Mouse (Mus musculus) ES-E14 (cell line): ENCODE data around the gene Ucp3. TPM values are rescaled to one million over a fixed set of nuclear protein-coding genes. Genes with fewer than 3 reads are reported as not detected.

Experiments used
- DNase-seq: peaks from one replicate; pipeline ENCODE4 v3.0.0-alpha.2; 2013; ENCODE audit warnings: low read depth, low spot score
- H3K27ac ChIP-seq: 2 replicates; pipeline ENCODE4 v1.5.1; 2012; ENCODE audit warnings: low read depth, mild to moderate bottlenecking, low read length, moderate library complexity, mixed read lengths; ENCODE audit not compliant: poor library complexity, insufficient read depth, severe bottlenecking
- H3K36me3 ChIP-seq: 2 replicates; pipeline ENCODE4 v1.6.1; 2012; ENCODE audit warnings: mild to moderate bottlenecking, low read length, moderate library complexity, mixed read lengths; ENCODE audit not compliant: control insufficient read depth, poor library complexity, insufficient read depth, severe bottlenecking
- H3K4me1 ChIP-seq, 2 experiments: fragments of 150-350 bp in 1 of 2; sonication (generic) in 1 of 2; 2 replicates each; pipeline ENCODE4 v1.6.1; 2012; ENCODE audit warnings: low read length in 2 of 2, mild to moderate bottlenecking in 1 of 2, mixed read lengths in 1 of 2; ENCODE audit not compliant: control insufficient read depth in 2 of 2, insufficient read depth in 2 of 2, poor library complexity in 1 of 2
- H3K4me3 ChIP-seq, 2 experiments: fragments of 150-350 bp in 1 of 2; sonication (generic) in 1 of 2; 2 replicates each; pipeline ENCODE4 v1.5.1; 2012; ENCODE audit warnings: low read length in 2 of 2, low read depth in 1 of 2, mild to moderate bottlenecking in 1 of 2, mixed read lengths in 1 of 2; ENCODE audit not compliant: insufficient read depth in 1 of 2, poor library complexity in 1 of 2, severe bottlenecking in 1 of 2
- H3K9ac ChIP-seq: 2 replicates; pipeline ENCODE4 v1.6.1; 2012; ENCODE audit warnings: low read depth, mild to moderate bottlenecking, low read length, mixed read lengths; ENCODE audit not compliant: poor library complexity, insufficient read depth, severe bottlenecking
- H3K9me3 ChIP-seq: fragments of 150-350 bp; sonication (generic); 2 replicates; pipeline ENCODE4 v1.6.1; 2012; ENCODE audit warnings: low read depth, mild to moderate bottlenecking, low read length; ENCODE audit not compliant: control insufficient read depth, insufficient read depth
- CHD2 ChIP-seq: IDR thresholded peaks from 2 replicates; pipeline ENCODE4 v1.6.1; 2014; ENCODE audit warnings: mild to moderate bottlenecking, low read depth, low read length, inconsistent platforms
- HCFC1 ChIP-seq: IDR thresholded peaks from 2 replicates; pipeline ENCODE4 v1.6.1; 2012; ENCODE audit warnings: low read length, inconsistent platforms, borderline replicate concordance; ENCODE audit not compliant: insufficient read depth
- MAFK ChIP-seq: IDR thresholded peaks from 2 replicates; pipeline ENCODE4 v1.6.1; 2014; ENCODE audit warnings: mild to moderate bottlenecking, low read depth, low read length, inconsistent platforms; ENCODE audit not compliant: insufficient read depth
- ZC3H11A ChIP-seq: IDR thresholded peaks from 2 replicates; pipeline ENCODE4 v1.6.1; 2012; ENCODE audit warnings: low read depth, mild to moderate bottlenecking, inconsistent platforms, low read length, borderline replicate concordance
- ZNF384 ChIP-seq: IDR thresholded peaks from 2 replicates; pipeline ENCODE4 v1.6.1; 2012; ENCODE audit warnings: low read depth, low read length, inconsistent platforms
- in situ Hi-C, 2 experiments: fragments of 600-800 bp; cut with MboI; formaldehyde crosslinking; loops; one replicate each; pipeline ENCODE4 v1.15.1; 2025; ENCODE audit warnings: low sequenced_read_pairs in 2 of 2, inconsistent platforms in 1 of 2; ENCODE audit not compliant: unreplicated experiment in 2 of 2
- total RNA-seq: library from RNA; depleted of rRNA; stranded (reverse); fragments of 300-350 nt; gene quantifications from 2 replicates; pipeline ENCODE4 v1.2.3, GENCODE M21; 2012; rRNA removed

The Ucp3 gene
- total RNA-seq, 1 experiment = not detected

- DNase-seq = peak; percentile 8
- in situ Hi-C loops = no loop called here
Measured at GRCm38 (mm10) chr7:100533503-100533902, 60.7 kb downstream of the Ucp3 start.

GRCm38 (mm10) chr7:100534216-100534615, 61.4 kb downstream of the Ucp3 start:
- DNase-seq = no peak
- H3K4me1 ChIP-seq = peaks cover 2% of the 10 kb centered on the region in 2 experiments; a peak in 2 of 4 replicates
- H3K4me3 ChIP-seq = no peak overlapping the region
- TF ChIP-seq MAFK = no peak
- no peak overlapping the region for H3K27ac ChIP-seq
- in situ Hi-C loops = no loop called here
- no peaks in the 10 kb centered on the region for H3K9me3 ChIP-seq
- H3K9ac ChIP-seq = no peak overlapping the region
- peaks cover 3% of the 10 kb centered on the region; the same call in 1 of the 2 replicates for H3K36me3 ChIP-seq

More at GRCm38 (mm10) chr7:100533503-100533902, 60.7 kb downstream of the Ucp3 start:
- Histone ChIP-seq H3K36me3 (no peaks in the 10 kb centered on the region), H3K9ac (no peak overlapping the region; the same call in 1 of the 2 replicates), H3K9me3 (no peaks in the 10 kb centered on the region), H3K4me3 (0 out of 4 replicates have a peak overlapping the region, but pooled peaks of 1 of the 2 experiments have one; percentile 3), H3K27ac (peak overlapping the region; percentile 50; the same call in 1 of the 2 replicates), H3K4me1 (peaks cover 2% of the 10 kb centered on the region in 2 experiments; a peak in 2 of 4 replicates)
- no peak for TF ChIP-seq HCFC1
- TF ChIP-seq ZNF384 = peak; percentile 81

- no peak for DNase-seq
- H3K9ac ChIP-seq = no peak overlapping the region
- peaks cover 2% of the 10 kb centered on the region in 2 experiments; a peak in 2 of 4 replicates for H3K4me1 ChIP-seq
- no peaks in the 10 kb centered on the region for H3K9me3 ChIP-seq
- H3K4me3 ChIP-seq = peak overlapping the region in 1 of 2 experiments; percentile 91; a peak in 1 of 4 replicates
- in situ Hi-C loops = no loop called here
- no peak overlapping the region for H3K27ac ChIP-seq
- H3K36me3 ChIP-seq = peaks cover 6% of the 10 kb centered on the region; the same call in 1 of the 2 replicates
- TF ChIP-seq ZNF384 = no peak
- no peak for TF ChIP-seq HCFC1
- TF ChIP-seq ZC3H11A = no peak
- TF ChIP-seq MAFK = no peak
- TF ChIP-seq CHD2 = no peak
Measured at GRCm38 (mm10) chr7:100535831-100536230, 63.0 kb downstream of the Ucp3 start.

Other genes with a start within 250 kb of the Ucp3 start
- 5.9 and 6.7 TPM in 2 replicates for gene Pgm2l1, start 245.6 kb upstream of the Ucp3 start, total RNA-seq
- gene P4ha3, start 187.5 kb upstream of the Ucp3 start, total RNA-seq = 0.95 and 2.0 TPM in 2 replicates
- 10.9 and 12.5 TPM in 2 replicates for gene C2cd3, start 100.8 kb upstream of the Ucp3 start, total RNA-seq
- 31.4 and 34.8 TPM in 2 replicates for gene Ppme1, start 100.7 kb upstream of the Ucp3 start, total RNA-seq
- 46.9 and 52.7 TPM in 2 replicates for gene Ucp2, start 20.3 kb downstream of the Ucp3 start, total RNA-seq
- 2.5 and 2.8 TPM in 2 replicates for gene Dnajb13, start 42.0 kb downstream of the Ucp3 start, total RNA-seq
- gene Coa4, start 64.1 kb downstream of the Ucp3 start, total RNA-seq = 11.3 and 14.6 TPM in 2 replicates
- gene Rab6a, start 134.4 kb downstream of the Ucp3 start, total RNA-seq = 58.7 and 61.8 TPM in 2 replicates
- 27.9 and 30.9 TPM in 2 replicates for gene Mrpl48, start 135.3 kb downstream of the Ucp3 start, total RNA-seq
- 4.4 and 4.7 TPM in 2 replicates for gene Plekhb1, start 189.4 kb downstream of the Ucp3 start, total RNA-seq
- gene Fam168a, start 233.6 kb downstream of the Ucp3 start, total RNA-seq = 19.1 and 21.1 TPM in 2 replicates